Mouse (Mus musculus) spleen, adult 12 weeks (tissue): ENCODE measurements around the gene Ackr3.

Experiments used
- DNase-seq: peaks from one replicate; pipeline ENCODE4 v3.0.0; 2022; ENCODE audit warnings: low spot score

Gene Ackr3

GRCm38 (mm10) chr1:90260704-90261581 lies 57.2 kb downstream of the Ackr3 start:
- no peak for DNase-seq

GRCm38 (mm10) chr1:90262380-90262779 lies 58.6 kb downstream of the Ackr3 start:
- no peak for DNase-seq
